ENCODE assay signal across 9 mouse cellular contexts in genomic region chr11:5314796-5315195, GRCm38 (mm10). TPM values are rescaled to one million over a fixed set of nuclear protein-coding genes. Genes with fewer than 3 reads are reported as not detected.
A peak's percentile ranks its signal among the peaks of the same experiment; 100 is the strongest.
DNase-seq lines count a peak whose midpoint lies in the region; ATAC-seq lines count a peak whose summit lies in the region.
"Had no signal": no experiment of that assay in that cellular context is flagged by ENCODE, and none has a peak within 500 bp of the region (broad histone marks: within the 10 kb centered on the region; RNA-seq: fewer than 3 reads in every experiment).

No protein-coding gene starts in this region.

- H3K4me3 ChIP-seq in neural tube, embryonic 15.5 days (replicated peaks): no peak overlapping the region
- H3K4me3 ChIP-seq: neural tube, embryonic 12.5 days had no signal

- no peaks in the 10 kb centered on the region for H3K36me3 ChIP-seq in neural tube, embryonic 15.5 days
- H3K36me3 ChIP-seq: neural tube, embryonic 12.5 days had no signal

- no peak overlapping the region for H3K4me2 ChIP-seq in neural tube, embryonic 15.5 days
- H3K4me2 ChIP-seq: neural tube, embryonic 12.5 days had no signal

- H3K27ac ChIP-seq in neural tube, embryonic 15.5 days (replicated peaks): peak overlapping the region; percentile 71
- H3K27ac ChIP-seq: neural tube, embryonic 12.5 days had no signal

- H3K4me1 ChIP-seq in neural tube, embryonic 15.5 days: peaks cover 30% of the 10 kb centered on the region

- H3K27me3 ChIP-seq in neural tube, embryonic 15.5 days (replicated peaks): no peaks in the 10 kb centered on the region
- H3K27me3 ChIP-seq: neural tube, embryonic 12.5 days had no signal

- ATAC-seq in neural tube, embryonic 15.5 days (ENCODE audit: low FRiP score): peak; percentile 77; the same call in 1 of the 2 replicates

- peak; percentile 35 for DNase-seq in urinary bladder, postnatal 14 days (ENCODE audit: low spot score)
- no peak for DNase-seq in urinary bladder, postnatal 10 days (ENCODE audit: low spot score)
- peak; percentile 96 to 98 for DNase-seq in cerebellum, postnatal 25 days
- DNase-seq in kidney, adult 11 months: peak; percentile 58
- peak; percentile 30 to 36 for DNase-seq in left cerebral cortex, adult 8-10 months (ENCODE audit: low spot score in 2 of 2)
- no peak for DNase-seq in spleen, adult 18-20 months
- DNase-seq in spleen, postnatal 36 days (ENCODE audit: low spot score in 2 of 2): no peak

- H3K9me3 ChIP-seq in neural tube, embryonic 15.5 days (replicated peaks): no peaks in the 10 kb centered on the region
- H3K9me3 ChIP-seq: neural tube, embryonic 12.5 days had no signal

- H3K9ac ChIP-seq in neural tube, embryonic 15.5 days (replicated peaks): no peak overlapping the region
- H3K9ac ChIP-seq: neural tube, embryonic 12.5 days had no signal

RNA-seq across cellular contexts. Expression of gene Kremen1, which starts 53.4 kb away (rescaled TPM):
- total RNA-seq in left cerebral cortex, adult 8-10 months (2022): 10 to 100 TPM; 15.0 to 16.7 (median 15.7) TPM
- polyA plus RNA-seq in neural tube, embryonic 15.5 days (2015; fragmentation: Nextera tagmentation; extraction: Ambion mirVana): 5.7 and 10.2 TPM in 2 replicates

Comparison
In these comparisons a context has a peak if more than half of its experiments do, and no peak if none do; other contexts are left out.
1. DNase-seq: peak in urinary bladder, postnatal 14 days (single experiment), cerebellum, postnatal 25 days (2 of 2), kidney, adult 11 months (single experiment) and left cerebral cortex, adult 8-10 months (2 of 2); none in urinary bladder, postnatal 10 days (single experiment), spleen, adult 18-20 months (0 of 2) and spleen, postnatal 36 days (0 of 2).